Mouse (Mus musculus): ENCODE results near the gene Rtcb.

Gene Rtcb

DNA sequence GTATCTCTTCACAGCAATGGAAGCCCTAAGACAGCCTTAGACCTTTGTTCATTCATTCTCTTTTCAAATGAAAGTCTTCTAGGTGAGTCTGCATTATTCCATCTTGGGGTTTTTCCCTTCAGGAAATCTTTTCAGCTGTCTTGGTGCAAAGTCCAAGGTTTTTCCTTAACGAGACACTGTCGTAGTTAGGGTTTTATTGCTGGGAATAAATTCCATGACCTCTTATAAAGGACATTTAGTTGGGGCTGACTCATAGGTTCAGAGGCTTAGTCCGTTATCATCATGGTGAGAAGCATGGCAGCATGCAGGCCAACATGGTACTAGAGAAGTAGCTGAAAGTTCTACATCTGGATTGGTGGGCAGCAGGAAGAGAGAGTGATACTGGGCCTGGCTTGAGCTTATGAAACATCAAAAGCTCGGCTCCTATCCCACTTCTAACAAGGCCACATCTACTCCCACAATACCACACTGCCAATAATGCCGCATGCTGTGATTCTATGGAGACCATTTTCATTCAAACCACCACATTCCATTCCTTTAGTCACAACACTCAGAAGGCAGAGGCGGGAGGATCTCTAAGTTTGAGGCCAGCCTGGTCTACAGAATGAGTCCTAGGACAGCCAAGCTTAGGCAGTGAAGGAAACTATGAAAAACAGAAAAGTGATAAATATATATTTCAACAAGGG is 21.2 kb downstream of the Rtcb start:
- no peak for DNase-seq

DNA sequence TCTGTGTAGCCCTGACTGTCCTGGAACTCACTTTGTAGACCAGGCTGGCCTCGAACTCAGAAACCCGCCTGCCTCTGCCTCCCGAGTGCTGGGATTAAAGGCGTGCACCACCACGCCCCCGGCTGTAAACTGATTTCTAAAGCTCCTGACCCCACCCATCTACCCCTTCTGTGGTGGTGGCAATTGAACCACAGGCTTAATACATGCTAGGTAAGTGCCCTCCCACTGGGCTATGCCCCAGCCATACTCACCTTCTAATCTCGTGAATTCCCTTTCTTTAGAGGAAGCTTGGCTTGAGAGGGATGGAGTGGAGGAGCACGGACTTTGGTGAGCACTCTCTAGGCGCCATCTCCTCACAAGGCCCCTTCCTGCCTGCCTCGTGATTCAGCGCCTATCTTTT is 27.7 kb downstream of the Rtcb start:
- DNase-seq, result no peak

DNA sequence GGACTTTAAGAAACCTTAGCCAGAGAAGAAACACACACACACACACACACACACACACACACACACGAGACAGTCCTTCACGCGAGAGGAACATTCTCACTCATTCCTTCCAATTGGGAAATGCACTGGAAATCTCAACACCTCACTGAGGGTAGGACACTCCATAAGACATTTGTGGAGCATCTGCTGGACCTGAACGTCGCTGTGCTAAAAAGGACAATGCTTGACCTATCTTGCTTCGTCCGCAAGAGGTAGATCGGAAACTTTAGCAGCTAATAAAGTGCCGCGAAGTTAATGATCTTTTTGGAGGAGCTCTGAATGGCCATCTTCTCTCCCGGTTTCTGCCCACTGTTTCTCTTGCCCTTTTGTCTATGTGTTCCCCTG is 28.4 kb downstream of the Rtcb start:
- DNase-seq, result no peak

DNA sequence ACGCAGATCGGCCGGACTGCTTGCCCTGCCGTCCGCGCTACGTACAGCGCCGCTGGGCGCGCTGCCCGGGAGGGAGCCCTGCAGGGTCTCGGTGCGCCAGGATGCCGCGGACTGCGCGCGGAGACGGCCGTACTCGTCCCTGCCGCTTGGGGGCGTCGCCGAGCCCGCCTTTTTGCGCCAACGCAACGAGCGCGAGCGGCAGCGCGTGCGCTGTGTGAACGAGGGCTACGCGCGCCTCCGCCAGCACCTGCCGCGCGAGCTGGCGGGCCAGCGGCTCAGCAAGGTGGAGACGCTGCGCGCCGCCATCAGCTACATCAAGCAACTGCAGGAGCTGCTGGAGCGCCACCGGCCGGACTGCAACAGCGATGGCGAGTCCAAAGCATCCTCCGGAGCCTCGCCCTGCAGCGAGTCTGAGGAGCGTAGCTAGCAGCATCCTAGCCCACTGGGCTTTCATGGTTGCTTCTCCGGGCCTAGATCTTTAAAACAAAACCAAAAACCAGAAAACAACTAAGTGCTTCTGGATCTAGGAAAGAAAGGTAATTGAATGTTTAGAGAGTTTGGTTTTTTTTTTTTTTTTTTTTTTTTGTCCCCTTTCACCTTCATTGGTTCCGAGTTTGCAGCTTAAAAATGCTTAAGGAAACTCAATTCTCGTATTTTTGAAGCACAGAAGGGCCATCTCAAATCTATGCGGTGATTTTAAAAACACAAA is 29.0 kb downstream of the Rtcb start:
- peak; percentile 89 for DNase-seq

DNA sequence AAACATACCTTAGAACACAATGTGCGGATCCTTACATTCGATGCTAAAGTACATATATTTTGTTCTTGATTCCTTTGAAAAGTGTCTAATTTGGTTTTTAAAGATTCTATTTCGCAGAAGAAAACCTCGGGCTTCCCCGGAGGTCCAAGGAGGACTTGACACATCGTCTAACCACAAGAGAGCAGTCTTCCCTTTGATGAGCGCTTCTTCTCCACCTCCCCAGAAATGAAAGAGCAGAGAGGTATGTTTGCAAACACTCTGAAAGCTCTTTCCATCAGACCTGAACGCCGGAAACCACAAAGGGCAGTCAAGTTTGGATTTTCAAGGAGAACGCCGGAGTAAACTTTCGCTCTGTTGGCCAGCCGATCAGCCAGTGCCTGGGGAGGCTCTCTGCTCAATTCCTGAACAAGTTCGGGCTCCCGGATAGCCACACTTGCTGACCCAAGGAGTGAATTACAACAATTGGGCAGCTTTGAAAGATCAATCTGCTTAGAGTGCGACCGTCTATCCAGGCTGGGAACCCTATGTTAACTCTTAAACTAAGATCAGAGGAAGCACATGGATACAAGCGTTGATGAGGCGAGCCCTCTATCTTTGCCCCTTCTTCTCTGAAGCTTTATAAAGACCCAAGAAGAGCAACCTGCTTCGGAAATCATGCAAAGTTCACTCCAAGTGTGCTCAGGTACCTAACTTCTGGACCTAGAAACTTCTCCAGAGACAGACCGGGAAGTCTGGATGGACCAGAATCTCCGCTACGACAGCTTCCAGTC is 29.8 kb downstream of the Rtcb start, which contains the start of gene Ascl4:
Gene Ascl4 (plus strand): TSS at position 6 of the 770 bp plus-strand sequence.
- no peak for DNase-seq

DNA sequence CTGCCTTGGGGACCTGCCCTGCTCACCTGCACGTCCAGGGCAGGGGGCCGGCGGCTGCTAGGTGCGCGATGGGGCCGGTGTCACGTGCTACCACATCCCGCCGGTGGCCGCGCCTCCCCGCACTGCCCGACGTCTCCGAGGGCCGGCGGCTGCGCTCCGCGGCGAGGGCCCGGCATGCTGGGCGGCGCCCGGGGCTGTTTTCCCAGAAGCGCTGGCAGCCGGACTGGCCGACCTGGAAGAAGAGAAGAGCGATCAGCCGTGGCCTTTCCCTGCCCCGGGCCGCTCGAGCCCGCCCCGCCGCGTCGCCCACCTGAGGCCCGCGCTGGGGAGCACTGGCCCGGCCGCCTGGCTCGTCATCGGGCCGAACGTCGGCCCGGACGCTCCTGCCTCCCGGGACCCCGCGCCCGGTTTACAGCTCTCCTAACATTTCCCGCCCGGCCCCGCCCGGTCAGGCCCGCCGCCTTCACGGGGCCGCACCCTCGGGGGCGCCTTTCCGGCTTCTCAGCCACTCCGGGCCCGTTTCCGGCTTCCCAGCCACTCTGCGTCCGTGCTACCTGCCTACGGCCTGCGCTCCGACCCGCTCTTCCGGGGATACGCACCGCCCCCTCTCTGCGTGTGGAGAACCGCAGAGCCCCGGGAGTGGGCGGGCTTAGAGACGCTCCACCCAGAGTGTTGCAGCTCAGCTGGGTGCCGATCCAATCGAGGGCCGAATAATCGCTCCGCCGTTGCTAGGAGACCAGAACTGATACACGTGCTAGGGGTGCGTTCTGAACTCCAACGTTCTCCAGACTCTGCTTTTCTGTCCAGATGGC is 40.9 kb downstream of the Rtcb start, which contains the start of gene Prdm4:
Gene Prdm4 (minus strand): TSS at position 645 of the 812 bp plus-strand sequence.
- peak; percentile 97 for DNase-seq
